8 mouse cellular contexts compared by ENCODE assay signal in the genomic region with DNA sequence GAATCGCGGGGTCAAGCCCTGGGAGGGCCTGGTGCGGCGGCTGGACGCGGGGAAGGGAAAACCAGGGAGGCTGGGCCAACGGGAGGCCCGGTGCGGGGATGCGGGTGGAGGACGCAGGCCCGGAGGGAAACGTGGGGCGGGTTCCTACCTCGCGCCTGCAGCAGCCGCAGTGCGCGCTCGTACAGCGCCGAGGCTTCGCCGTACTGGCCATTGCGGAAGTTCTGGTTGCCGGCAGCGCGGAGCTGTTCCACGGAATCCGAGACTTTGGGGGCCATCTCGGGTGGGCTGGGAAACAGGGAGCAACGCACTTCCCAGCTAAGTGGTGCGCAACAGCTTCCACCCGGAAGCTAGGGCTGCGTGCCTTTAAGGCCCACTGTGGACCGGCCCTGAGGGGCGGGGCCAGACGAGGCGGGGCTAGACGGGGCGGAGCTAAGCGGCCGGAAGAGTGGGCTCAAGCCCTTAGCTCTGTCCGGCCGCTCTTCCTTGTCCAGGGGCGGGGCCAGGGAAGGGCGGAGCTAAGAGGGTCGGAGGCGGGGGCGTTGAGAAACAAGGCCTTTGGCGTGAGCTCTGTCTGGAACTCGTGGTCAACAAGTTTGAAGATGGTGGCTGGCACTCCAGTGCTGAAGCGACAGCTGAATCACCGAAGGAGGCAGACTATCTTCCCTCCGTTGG. TPM values are rescaled to one million over a fixed set of nuclear protein-coding genes. Genes with fewer than 3 reads are reported as not detected.
A peak's percentile ranks its signal among the peaks of the same experiment; 100 is the strongest.
DNase-seq lines count a peak whose midpoint lies in the region; ATAC-seq lines count a peak whose summit lies in the region.

A gene (minus strand): TSS at position 405 of the 672 bp plus-strand sequence.

- H3K4me2 ChIP-seq in heart, embryonic 14.5 days (ENCODE audit: low read length) = peak within 1 kb of the TSS; percentile 93
- H3K4me2 ChIP-seq in liver, embryonic 13.5 days = peak within 1 kb of the TSS; percentile 91
- H3K4me2 ChIP-seq in stomach, embryonic 16.5 days (ENCODE audit: low read depth, low read length) = peak within 1 kb of the TSS; percentile 74

- peak within 1 kb of the TSS; percentile 91 for H3K9ac ChIP-seq in heart, embryonic 14.5 days (ENCODE audit: low read length)
- H3K9ac ChIP-seq in liver, embryonic 13.5 days = peak within 1 kb of the TSS; percentile 90
- H3K9ac ChIP-seq in stomach, embryonic 16.5 days (ENCODE audit: low read length) = peak within 1 kb of the TSS; percentile 93

- H3K9me3 ChIP-seq in heart, embryonic 14.5 days (ENCODE audit: control insufficient read depth, low read length) = no peaks in the 10 kb centered on the region
- H3K9me3 ChIP-seq in liver, embryonic 13.5 days (replicated peaks) = no peaks in the 10 kb centered on the region
- H3K9me3 ChIP-seq in stomach, embryonic 16.5 days (replicated peaks; ENCODE audit: control insufficient read depth, low read length) = no peaks in the 10 kb centered on the region

- peaks cover 17% of the 10 kb centered on the region for H3K36me3 ChIP-seq in heart, embryonic 14.5 days (ENCODE audit: control insufficient read depth, insufficient read depth, low read length)
- peaks cover 12% of the 10 kb centered on the region for H3K36me3 ChIP-seq in liver, embryonic 13.5 days
- no peaks in the 10 kb centered on the region for H3K36me3 ChIP-seq in stomach, embryonic 16.5 days (ENCODE audit: control insufficient read depth, insufficient read depth, low read length)

- ATAC-seq in heart, embryonic 14.5 days (ENCODE audit: insufficient number of reproducible peaks, insufficient read depth, low FRiP score, low read depth) = peak; percentile 95
- ATAC-seq in liver, embryonic 13.5 days (ENCODE audit: low read depth) = peak; percentile 92
- peak; percentile 97 for ATAC-seq in stomach, embryonic 16.5 days (ENCODE audit: insufficient read depth, low FRiP score)

- peak within 1 kb of the TSS; percentile 97 for H3K4me3 ChIP-seq in brown adipose tissue, adult 24 weeks (ENCODE audit: insufficient read depth, low read depth, low read length)
- peak within 1 kb of the TSS; percentile 90 to 97 for H3K4me3 ChIP-seq in heart, embryonic 14.5 days (ENCODE audit: control insufficient read depth in 1 of 2, insufficient read depth in 1 of 2, low read depth in 1 of 2, low read length in 2 of 2)
- peak within 1 kb of the TSS; percentile 89 for H3K4me3 ChIP-seq in liver, embryonic 13.5 days (replicated peaks)
- peak within 1 kb of the TSS; percentile 97 for H3K4me3 ChIP-seq in stomach, embryonic 16.5 days (replicated peaks; ENCODE audit: low read length)

- peaks cover 14% of the 10 kb centered on the region for H3K4me1 ChIP-seq in brown adipose tissue, adult 24 weeks (ENCODE audit: control insufficient read depth, insufficient read depth, insufficient read length, low read length)
- H3K4me1 ChIP-seq in heart, embryonic 14.5 days (ENCODE audit: control insufficient read depth in 2 of 2, insufficient read depth in 2 of 2, low read length in 2 of 2) = peaks cover 8 to 24% of the 10 kb centered on the region in 2 experiments
- H3K4me1 ChIP-seq in liver, embryonic 13.5 days (replicated peaks) = peaks cover 51% of the 10 kb centered on the region
- peaks cover 21% of the 10 kb centered on the region for H3K4me1 ChIP-seq in stomach, embryonic 16.5 days (ENCODE audit: control insufficient read depth, insufficient read depth, low read length)

- no peaks in the 10 kb centered on the region for H3K27me3 ChIP-seq in heart, embryonic 14.5 days (ENCODE audit: control insufficient read depth, insufficient read depth, low read length)
- no peaks in the 10 kb centered on the region for H3K27me3 ChIP-seq in liver, embryonic 13.5 days
- H3K27me3 ChIP-seq in stomach, embryonic 16.5 days (ENCODE audit: control insufficient read depth, insufficient read depth, low read length) = no peaks in the 10 kb centered on the region

- DNase-seq in CD4-positive, CD25-positive, alpha-beta regulatory T cell, adult 2 months (ENCODE audit: low read depth, low spot score) = peak; percentile 90
- peak; percentile 89 for DNase-seq in fibroblast of lung, adult 2 months (ENCODE audit: low read depth)
- peak; percentile 97 for DNase-seq in kidney, postnatal 14 days
- peak; percentile 94 for DNase-seq in liver, embryonic 13.5 days
- DNase-seq in neural tube, embryonic 10.5 days (ENCODE audit: extremely low spot score, low spot score) = peak; percentile 97

- peak within 1 kb of the TSS; percentile 78 for H3K27ac ChIP-seq in brown adipose tissue, adult 24 weeks (replicated peaks; ENCODE audit: low read depth, low read length)
- peak within 1 kb of the TSS; percentile 69 to 73 for H3K27ac ChIP-seq in heart, embryonic 14.5 days (replicated peaks in 1 of 2; ENCODE audit: control insufficient read depth in 1 of 2, insufficient read depth in 1 of 2, low read depth in 2 of 2, low read length in 2 of 2)
- peak within 1 kb of the TSS; percentile 75 for H3K27ac ChIP-seq in liver, embryonic 13.5 days
- H3K27ac ChIP-seq in stomach, embryonic 16.5 days (ENCODE audit: low read length) = peak within 1 kb of the TSS; percentile 79

- under 1% methylated on average over 55 of the region's 55 CpGs for WGBS in heart, embryonic 14.5 days
- under 1% methylated on average over 55 of the region's 55 CpGs for WGBS in liver, embryonic 13.5 days (ENCODE audit: insufficient replicate concordance)
- under 1% methylated on average over 53 of the region's 55 CpGs for WGBS in stomach, embryonic 16.5 days

RNA-seq across cellular contexts. Expression of the gene that starts here (rescaled TPM):
- polyA plus RNA-seq in brown adipose tissue, adult 24 weeks (2012; ENCODE audit: insufficient read depth, insufficient read length, missing spikeins) = 16.4 and 21.0 TPM in 2 replicates
- 55.5 and 60.7 TPM in 2 replicates for polyA plus RNA-seq in heart, embryonic 14.5 days (2014; fragmentation: Nextera tagmentation; extraction: Ambion mirVana)
- 26.1 and 28.6 TPM in 2 replicates for polyA plus RNA-seq in liver, embryonic 13.5 days (2015; fragmentation: Nextera tagmentation; extraction: Ambion mirVana)
- polyA plus RNA-seq in stomach, embryonic 16.5 days (2015; fragmentation: Nextera tagmentation; extraction: Ambion mirVana) = 46.3 and 50.8 TPM in 2 replicates

Comparison
In these comparisons a context has a peak if more than half of its experiments do, and no peak if none do; other contexts are left out.
1. Peak in every context shown above with its lines: DNase-seq, ATAC-seq, H3K4me3 ChIP-seq and H3K27ac ChIP-seq.